Comparison of ENCODE assay signal across 8 mouse cellular contexts in the genomic region with DNA sequence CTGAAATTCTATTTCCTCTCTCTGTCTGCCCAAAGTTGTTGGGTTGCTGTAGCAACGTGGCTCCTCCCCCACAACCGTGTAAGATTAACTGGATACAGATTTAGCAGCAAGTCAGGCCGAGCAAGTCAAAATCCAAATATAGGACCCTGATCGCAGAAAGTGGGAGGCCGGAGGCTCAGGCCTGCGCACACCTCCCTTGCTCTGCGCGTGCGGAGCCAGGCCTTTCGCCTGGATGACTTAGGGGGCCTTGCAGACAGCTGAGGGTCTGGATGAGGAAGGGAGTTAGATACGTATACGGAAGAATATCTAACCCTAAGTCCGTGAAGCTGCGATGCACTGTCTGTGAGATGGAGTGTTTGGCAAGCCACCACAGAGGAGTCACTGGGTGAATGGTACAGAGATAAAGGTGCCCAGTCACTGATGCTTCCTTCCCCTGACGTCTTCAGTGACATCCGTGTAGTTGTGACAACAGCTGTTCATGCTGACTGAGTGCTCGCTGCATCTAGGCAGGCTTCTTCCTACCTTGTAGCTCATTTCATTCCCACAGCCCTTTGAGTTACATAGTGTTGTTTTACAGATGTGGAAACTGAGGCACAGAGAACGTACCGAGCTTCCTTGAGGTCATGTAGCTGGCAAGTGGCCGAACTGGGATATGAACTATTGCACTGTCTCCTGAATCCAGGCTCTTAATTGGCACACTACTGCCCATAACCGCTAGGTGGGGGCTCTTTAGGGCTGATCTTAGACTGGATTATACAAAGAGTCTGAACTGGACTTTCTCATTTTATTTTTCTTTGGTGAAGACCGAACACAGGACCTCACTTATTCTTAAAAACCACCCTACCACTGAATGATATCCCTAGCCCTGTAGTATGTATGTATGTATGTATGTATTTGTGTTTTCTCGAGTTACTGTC. TPM values are rescaled to one million over a fixed set of nuclear protein-coding genes. Genes with fewer than 3 reads are reported as not detected.
A peak's percentile ranks its signal among the peaks of the same experiment; 100 is the strongest.
DNase-seq lines count a peak whose midpoint lies in the region; ATAC-seq and TF ChIP-seq lines count a peak whose summit lies in the region.

No protein-coding gene starts in this region.

- no peak overlapping the region for H3K9ac ChIP-seq in hindbrain, embryonic 13.5 days
- no peak overlapping the region for H3K9ac ChIP-seq in midbrain, embryonic 11.5 days (ENCODE audit: low read length)

- H3K4me3 ChIP-seq in gastrocnemius, adult 2 months = peak overlapping the region; percentile 58
- H3K4me3 ChIP-seq in hindbrain, embryonic 13.5 days = no peak overlapping the region
- H3K4me3 ChIP-seq in midbrain, embryonic 11.5 days (ENCODE audit: low read depth, low read length) = no peak overlapping the region

- peak; percentile 53; the same call in 1 of the 2 replicates for ATAC-seq in hindbrain, embryonic 13.5 days (ENCODE audit: low FRiP score)
- peak; percentile 71 for ATAC-seq in midbrain, embryonic 11.5 days (ENCODE audit: low FRiP score)

- peak overlapping the region; percentile 86 for H3K27ac ChIP-seq in gastrocnemius, adult 2 months
- H3K27ac ChIP-seq in hindbrain, embryonic 13.5 days = peak overlapping the region; percentile 56; the same call in 1 of the 2 replicates
- no peak overlapping the region for H3K27ac ChIP-seq in midbrain, embryonic 11.5 days (ENCODE audit: low read depth, low read length)

- no peak overlapping the region for H3K4me2 ChIP-seq in hindbrain, embryonic 13.5 days
- no peak overlapping the region; the same call in 1 of the 2 replicates for H3K4me2 ChIP-seq in midbrain, embryonic 11.5 days

- TF ChIP-seq CTCF in gastrocnemius, adult 2 months (IDR thresholded peaks at IDR 0.05) = peak; percentile 48

- no peaks in the 10 kb centered on the region for H3K36me3 ChIP-seq in hindbrain, embryonic 13.5 days
- no peaks in the 10 kb centered on the region for H3K36me3 ChIP-seq in midbrain, embryonic 11.5 days (ENCODE audit: control insufficient read depth, insufficient read depth, low read length)

- intact Hi-C loops in gastrocnemius, adult 2 months (cut with DNase I) = no loop called here

- no peaks in the 10 kb centered on the region for H3K9me3 ChIP-seq in hindbrain, embryonic 13.5 days
- H3K9me3 ChIP-seq in midbrain, embryonic 11.5 days (ENCODE audit: control insufficient read depth, low read length) = no peaks in the 10 kb centered on the region

- H3K27me3 ChIP-seq in hindbrain, embryonic 13.5 days = no peaks in the 10 kb centered on the region
- H3K27me3 ChIP-seq in midbrain, embryonic 11.5 days (ENCODE audit: control insufficient read depth, insufficient read depth, low read length) = no peaks in the 10 kb centered on the region

- 74% methylated on average over 23 of the region's 23 CpGs for WGBS in hindbrain, embryonic 13.5 days
- 72% methylated on average over 23 of the region's 23 CpGs for WGBS in midbrain, embryonic 11.5 days

- DNase-seq in 416B (ENCODE audit: low read depth) = peak; percentile 53
- peak; percentile 55 for DNase-seq in brain, embryonic 18.5 days (ENCODE audit: low read depth, low spot score)
- peak; percentile 84 for DNase-seq in gastrocnemius, adult 2 months
- DNase-seq in left cerebral cortex, adult 11 months (ENCODE audit: low spot score) = peak; percentile 47
- DNase-seq in midbrain, embryonic 11.5 days (ENCODE audit: low spot score, missing footprints) = peak; percentile 90
- peak; percentile 69 for DNase-seq in testis, postnatal 10 days (ENCODE audit: low spot score)
- DNase-seq in B cell, adult 2 months = no peak

- peaks cover 19% of the 10 kb centered on the region for H3K4me1 ChIP-seq in hindbrain, embryonic 13.5 days (replicated peaks)
- peaks cover 12% of the 10 kb centered on the region for H3K4me1 ChIP-seq in midbrain, embryonic 11.5 days (ENCODE audit: control insufficient read depth, insufficient read depth, low read length)

RNA-seq across cellular contexts. Expression of gene Samd4, which starts 59.5 kb away (rescaled TPM):
- 10 to 100 TPM; 50.6 to 52.6 TPM for total RNA-seq in gastrocnemius, adult 2 months (2021)
- 3.6 and 3.9 TPM in 2 replicates for polyA plus RNA-seq in hindbrain, embryonic 13.5 days (2015; fragmentation: Nextera tagmentation; extraction: Ambion mirVana)
- 2.7 and 2.8 TPM in 2 replicates for polyA plus RNA-seq in midbrain, embryonic 11.5 days (2014; fragmentation: Nextera tagmentation; extraction: Ambion mirVana)

Comparison
In these comparisons a context has a peak if more than half of its experiments do, and no peak if none do; other contexts are left out.
1. DNase-seq: peak in 416B (single experiment), brain, embryonic 18.5 days (single experiment), gastrocnemius, adult 2 months (single experiment), left cerebral cortex, adult 11 months (single experiment), midbrain, embryonic 11.5 days (single experiment) and testis, postnatal 10 days (single experiment); none in B cell, adult 2 months (0 of 2).